Mouse (Mus musculus) intestine, postnatal 0 days (tissue): ENCODE results near the gene Med12. TPM values are rescaled to one million over a fixed set of nuclear protein-coding genes. Genes with fewer than 3 reads are reported as not detected.

ENCODE experiments used
- ATAC-seq: fragments of 200-750 bp; cut with Nextera tagmentation; 2 replicates; pipeline ENCODE4 v1.8.0; 2017; ENCODE audit warnings: mild to moderate bottlenecking, moderate TSS enrichment, moderate library complexity
- H3K27ac ChIP-seq: fragments of 300-500 bp; sonication (generic); 2 replicates; pipeline ENCODE4 v1.5.1; 2014; ENCODE audit warnings: mild to moderate bottlenecking, low read depth, low read length, moderate library complexity
- H3K27me3 ChIP-seq: fragments of 300-500 bp; sonication (generic); replicated peaks from 2 replicates; pipeline ENCODE4 v1.6.1; 2014; ENCODE audit warnings: low read length, mixed read lengths; ENCODE audit not compliant: control insufficient read depth, insufficient read depth
- H3K36me3 ChIP-seq: fragments of 300-500 bp; sonication (generic); 2 replicates; pipeline ENCODE4 v1.6.1; 2014; ENCODE audit warnings: mild to moderate bottlenecking, moderate library complexity; ENCODE audit not compliant: control insufficient read depth, insufficient read depth
- H3K4me1 ChIP-seq: fragments of 300-500 bp; sonication (generic); replicated peaks from 2 replicates; pipeline ENCODE4 v1.6.1; 2014; ENCODE audit warnings: antibody characterized with exemption, low read length, mixed read lengths; ENCODE audit not compliant: control insufficient read depth, insufficient read depth
- H3K4me2 ChIP-seq: fragments of 300-500 bp; sonication (generic); replicated peaks from 2 replicates; pipeline ENCODE4 v1.6.1; 2014; ENCODE audit warnings: low read depth, mild to moderate bottlenecking, moderate library complexity
- H3K4me3 ChIP-seq: fragments of 300-500 bp; sonication (generic); 2 replicates; pipeline ENCODE4 v1.5.1; 2014; ENCODE audit warnings: low read depth, low read length
- H3K9ac ChIP-seq: fragments of 300-500 bp; sonication (generic); 2 replicates; pipeline ENCODE4 v1.6.1; 2014; ENCODE audit warnings: mild to moderate bottlenecking, low read depth, low read length
- H3K9me3 ChIP-seq: fragments of 300-500 bp; sonication (generic); 2 replicates; pipeline ENCODE4 v1.6.1; 2016; ENCODE audit warnings: mixed run types; ENCODE audit not compliant: control insufficient read depth
- CTCF ChIP-seq: sonication (generic); IDR thresholded peaks from 2 replicates; pipeline ENCODE4 v1.5.1; 2016; ENCODE audit warnings: low read depth, mild to moderate bottlenecking, control low read depth, antibody characterized with exemption, moderate library complexity
- WGBS: fragments of 180-500 bp; shearing (Covaris S2); extraction: QIAGEN DNeasy Blood & Tissue Kit; methylation state at CpG from one replicate; pipeline ENCODE4 v1.1.7; 2014; 5-methylcytosine and 5-hydroxymethylcytosine counted together
- polyA plus RNA-seq: library from polyadenylated mRNA; unstranded; fragments of >200 nt; fragmentation: Nextera tagmentation; extraction: Ambion mirVana; gene quantifications from 2 replicates; pipeline ENCODE4 v1.2.1, GENCODE M21; 2015

Gene Med12
- polyA plus RNA-seq, 1 experiment from 2014 or later = 13.9 TPM

GRCm38 (mm10) chrX:101260441-101261325, 13.1 kb upstream of the Med12 start:
- H3K4me1 ChIP-seq = no peaks in the 10 kb centered on the region
- ATAC-seq = no peak
- no peak for TF ChIP-seq CTCF
- H3K9me3 ChIP-seq = no peaks in the 10 kb centered on the region
- H3K9ac ChIP-seq = no peak overlapping the region
- no peak overlapping the region for H3K4me3 ChIP-seq
- H3K36me3 ChIP-seq = no peaks in the 10 kb centered on the region
- 28% methylated on average over 12 of the region's 13 CpGs for WGBS
- H3K4me2 ChIP-seq = no peak overlapping the region
- no peaks in the 10 kb centered on the region for H3K27me3 ChIP-seq
- no peak overlapping the region for H3K27ac ChIP-seq

DNA sequence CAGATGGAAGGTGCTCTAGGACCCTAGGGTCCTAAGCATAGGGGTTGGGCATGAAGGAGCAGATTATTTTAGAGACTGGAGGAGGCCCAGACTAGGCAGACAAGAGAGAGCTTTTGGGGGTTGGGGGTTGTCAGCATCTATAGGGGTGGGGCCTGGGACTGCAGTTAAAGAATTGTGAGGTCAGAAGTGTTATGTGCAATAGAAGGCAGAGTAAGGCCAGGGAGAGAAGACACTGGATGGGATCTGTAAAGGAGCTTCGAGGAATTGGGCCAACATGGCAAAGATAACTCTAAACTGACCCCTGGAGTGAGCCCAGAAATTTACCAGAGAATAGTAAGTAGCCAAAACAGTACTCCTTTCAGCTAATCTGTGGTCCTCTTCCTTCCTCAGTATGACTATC, 9.9 kb upstream of the Med12 start, which contains the start of gene Gm614:
TSS of gene Gm614 (minus strand) at position 101 of the 400 bp plus-strand sequence.
- TF ChIP-seq CTCF = no peak
- H3K9ac ChIP-seq = no peak within 1 kb of the TSS
- H3K27me3 ChIP-seq = 0 out of 2 replicates have a peak, but pooled peaks cover 3% of the 10 kb centered on the region
- no peaks in the 10 kb centered on the region for H3K36me3 ChIP-seq
- no peaks in the 10 kb centered on the region for H3K9me3 ChIP-seq
- H3K27ac ChIP-seq = no peak within 1 kb of the TSS
- 77% methylated on average over 1 of the region's 1 CpGs for WGBS
- H3K4me1 ChIP-seq = no peaks in the 10 kb centered on the region
- H3K4me2 ChIP-seq = no peak within 1 kb of the TSS
- no peak for ATAC-seq
- H3K4me3 ChIP-seq = no peak within 1 kb of the TSS

GRCm38 (mm10) chrX:101266631-101267030, 7.2 kb upstream of the Med12 start:
- Histone ChIP-seq H3K9me3 (no peaks in the 10 kb centered on the region), H3K4me3 (no peak overlapping the region), H3K4me1 (no peaks in the 10 kb centered on the region), H3K36me3 (no peaks in the 10 kb centered on the region), H3K9ac (no peak overlapping the region), H3K4me2 (no peak overlapping the region), H3K27me3 (0 out of 2 replicates have a peak, but pooled peaks cover 3% of the 10 kb centered on the region), H3K27ac (no peak overlapping the region)
- ATAC-seq = no peak
- no peak for TF ChIP-seq CTCF
- WGBS = 83% methylated on average over 6 of the region's 6 CpGs

GRCm38 (mm10) chrX:101268025-101268754, 5.6 kb upstream of the Med12 start, which contains the start of gene Il2rg:
Gene Il2rg (minus strand): TSS chrX:101268255.
- Histone ChIP-seq H3K9ac (no peak within 1 kb of the TSS), H3K4me3 (no peak within 1 kb of the TSS), H3K9me3 (no peaks in the 10 kb centered on the region), H3K27ac (no peak within 1 kb of the TSS), H3K4me2 (no peak within 1 kb of the TSS), H3K27me3 (0 out of 2 replicates have a peak, but pooled peaks cover 3% of the 10 kb centered on the region), H3K36me3 (no peaks in the 10 kb centered on the region), H3K4me1 (no peaks in the 10 kb centered on the region)
- 70% methylated on average over 5 of the region's 5 CpGs for WGBS
- TF ChIP-seq CTCF = no peak
- ATAC-seq = no peak

DNA sequence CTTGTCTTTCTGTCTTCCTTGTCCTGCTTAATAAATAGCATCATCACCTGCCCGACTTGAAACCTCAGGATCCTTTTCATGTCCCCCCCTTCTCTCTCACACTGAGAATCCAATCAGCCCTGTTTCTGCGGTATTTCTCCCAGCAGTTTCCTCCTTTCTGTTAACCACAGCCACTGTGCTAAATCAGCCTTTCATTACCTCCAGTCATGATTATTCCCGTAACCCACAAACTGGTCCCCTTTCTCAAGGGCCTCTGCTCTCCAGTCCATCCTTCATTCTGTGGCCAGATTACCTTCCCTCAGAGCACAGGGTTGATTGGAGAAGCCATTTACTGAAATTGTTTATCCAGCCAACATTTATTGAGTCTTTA, 5.1 kb upstream of the Med12 start, which contains the start of gene Gm20489:
TSS of gene Gm20489 (minus strand) at position 269 of the 370 bp plus-strand sequence.
- no peak within 1 kb of the TSS for H3K4me2 ChIP-seq
- no peak within 1 kb of the TSS for H3K27ac ChIP-seq
- no peaks in the 10 kb centered on the region for H3K9me3 ChIP-seq
- no peak within 1 kb of the TSS for H3K4me3 ChIP-seq
- 65% methylated on average over 3 of the region's 3 CpGs for WGBS
- H3K4me1 ChIP-seq = no peaks in the 10 kb centered on the region
- H3K27me3 ChIP-seq = 0 out of 2 replicates have a peak, but pooled peaks cover 3% of the 10 kb centered on the region
- H3K36me3 ChIP-seq = no peaks in the 10 kb centered on the region
- H3K9ac ChIP-seq = no peak within 1 kb of the TSS
- ATAC-seq = no peak
- no peak for TF ChIP-seq CTCF

DNA sequence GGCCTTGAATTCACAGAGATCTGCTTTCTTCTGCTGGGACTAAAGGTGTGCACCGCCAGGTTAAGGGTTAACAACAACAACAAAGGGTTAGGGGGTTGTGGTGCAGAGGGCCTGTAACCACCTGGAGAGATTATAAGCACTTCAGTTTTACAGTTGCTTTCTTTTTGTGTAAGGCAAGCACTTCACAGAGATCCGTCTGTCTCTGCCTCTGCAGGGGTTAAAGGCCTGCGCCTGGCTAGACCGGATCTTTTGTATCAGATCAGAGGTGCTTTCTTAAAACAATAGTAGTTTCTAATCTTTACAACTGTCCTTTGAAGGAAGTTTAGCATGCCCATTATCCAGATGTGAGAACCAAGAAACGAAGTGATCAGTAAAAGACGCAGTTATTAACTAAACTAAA, 420 bp upstream of the Med12 start:
- peak overlapping the region; percentile 66 for H3K4me2 ChIP-seq
- no peak for ATAC-seq
- H3K4me1 ChIP-seq = no peaks in the 10 kb centered on the region
- H3K27ac ChIP-seq = no peak overlapping the region
- H3K4me3 ChIP-seq = peak overlapping the region; percentile 59
- TF ChIP-seq CTCF = no peak
- 0 out of 2 replicates have a peak, but pooled peaks cover 1% of the 10 kb centered on the region for H3K27me3 ChIP-seq
- peak overlapping the region; percentile 56; the same call in 1 of the 2 replicates for H3K9ac ChIP-seq
- H3K9me3 ChIP-seq = no peaks in the 10 kb centered on the region
- H3K36me3 ChIP-seq = peaks cover 5% of the 10 kb centered on the region; the same call in 1 of the 2 replicates
- WGBS = 19% methylated on average over 6 of the region's 6 CpGs
